Mouse (Mus musculus) gastrocnemius, postnatal 10 days (tissue): ENCODE results near the gene Eva1c. TPM values are rescaled to one million over a fixed set of nuclear protein-coding genes. Genes with fewer than 3 reads are reported as not detected.

Source experiments
- DNase-seq: peaks from one replicate; pipeline ENCODE4 v3.0.0; 2021; ENCODE audit warnings: mixed read lengths
- microRNA-seq, 2 experiments: library from miRNA; unstranded; fragments of <30 nt; microRNA quantifications; one replicate each; pipeline ENCODE4 v1.2.0; 2021
- total RNA-seq, 2 experiments: library from RNA; stranded (reverse); gene quantifications; 2 replicates each; pipeline ENCODE4 v1.2.3; 2021

Eva1c gene
- total RNA-seq, 2 experiments from 2014 or later = 0.56 to 0.59 TPM

GRCm38 (mm10) chr16:90921471-90922159 lies 95.1 kb downstream of the Eva1c start:
- DNase-seq = no peak

DNA sequence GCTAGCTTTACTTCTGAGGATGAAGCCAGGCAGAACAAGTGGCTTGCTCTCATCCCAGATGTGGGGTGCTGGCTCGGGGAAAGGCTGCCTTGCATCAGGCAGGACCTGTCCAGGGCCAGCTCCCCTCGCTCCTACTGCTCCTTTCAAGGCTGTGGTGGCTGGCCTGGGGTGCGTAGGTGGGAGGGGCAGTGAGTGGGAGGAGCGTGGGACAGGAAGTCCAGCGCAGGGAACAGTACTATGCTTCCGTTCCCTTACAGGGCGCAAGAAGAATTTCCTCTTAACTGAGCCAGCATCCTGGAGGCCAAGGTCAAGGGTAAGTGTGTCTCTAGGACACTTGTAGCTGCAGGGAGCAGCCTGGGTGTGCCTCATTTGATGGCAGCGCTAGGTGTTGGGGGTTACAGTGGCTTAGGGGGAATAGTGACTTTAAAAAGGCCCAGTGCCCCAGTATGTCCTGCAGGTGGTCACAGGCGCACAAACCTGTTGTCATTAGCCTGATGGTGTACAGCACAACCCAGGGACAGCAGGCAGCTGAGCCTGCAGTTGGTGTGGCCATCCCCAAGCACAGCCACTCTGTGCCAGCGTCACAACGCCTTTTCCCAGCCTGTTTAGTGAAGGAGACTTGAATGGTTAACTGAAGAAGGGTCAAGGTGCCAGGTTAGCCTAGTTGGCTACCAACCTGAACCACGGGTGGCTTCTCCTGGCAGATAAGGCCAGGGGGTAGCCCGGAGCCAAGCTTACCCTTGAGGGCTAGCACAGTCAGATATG lies 98.3 kb downstream of the Eva1c start:
- no peak for DNase-seq

GRCm38 (mm10) chr16:90925461-90925860 lies 98.9 kb downstream of the Eva1c start:
- DNase-seq = peak; percentile 70

GRCm38 (mm10) chr16:90927446-90927845 lies 100.9 kb downstream of the Eva1c start:
- no peak for DNase-seq

DNA sequence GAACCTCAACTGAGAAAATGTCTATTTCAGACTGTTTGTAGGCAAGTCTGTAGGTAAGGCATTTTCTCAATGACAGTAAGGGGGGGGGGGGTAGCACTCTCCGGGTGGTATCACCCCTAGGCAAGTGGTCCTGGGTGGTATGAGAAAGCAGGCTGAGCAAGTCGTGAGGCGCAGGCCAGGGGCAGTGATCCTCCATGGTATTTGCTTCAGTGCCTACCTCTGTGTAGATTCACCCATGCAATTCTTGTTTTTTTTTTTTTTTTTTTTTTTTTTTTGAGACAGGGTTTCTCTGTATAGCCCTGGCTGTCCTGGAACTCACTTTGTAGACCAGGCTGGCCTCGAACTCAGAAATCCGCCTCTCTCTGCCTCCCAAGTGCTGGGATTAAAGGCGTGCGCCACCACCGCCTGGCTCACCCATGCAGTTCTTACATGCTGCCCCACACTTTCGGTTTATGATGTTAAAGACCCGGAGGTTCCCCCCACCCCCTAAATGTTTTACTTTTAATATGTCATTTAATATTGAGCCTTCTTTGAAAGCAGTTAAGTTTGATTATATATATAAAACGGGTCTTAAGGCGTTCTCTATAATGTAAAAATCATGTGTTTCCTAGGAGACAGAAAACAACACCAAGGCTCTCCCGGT lies 107.1 kb downstream of the Eva1c start:
- DNase-seq = no peak

DNA sequence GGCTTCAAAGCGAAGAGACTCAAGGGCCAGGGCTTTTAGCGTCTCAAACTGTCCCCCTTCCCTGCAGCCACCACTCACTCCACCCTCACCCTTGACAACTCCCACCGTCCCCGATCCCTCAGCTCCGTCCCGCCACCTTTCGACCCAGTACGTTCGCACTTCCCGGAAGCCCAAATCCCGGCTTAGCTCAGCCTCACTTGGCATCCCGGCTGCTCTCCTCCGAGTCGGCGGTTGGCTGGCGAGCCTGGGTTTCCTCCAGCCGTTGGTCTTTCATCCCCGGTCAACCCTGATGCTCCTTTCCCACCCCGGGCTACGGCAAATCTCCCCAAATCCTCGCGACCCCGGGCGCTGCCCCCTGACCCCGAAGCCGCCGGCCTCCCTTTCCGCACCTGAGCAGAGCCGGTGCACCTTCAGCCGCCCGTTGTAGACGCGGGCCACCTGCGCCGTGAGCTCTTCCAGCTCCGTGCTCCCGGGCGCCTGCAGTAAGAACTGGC lies 107.7 kb downstream of the Eva1c start:
- peak; percentile 67 for DNase-seq

DNA sequence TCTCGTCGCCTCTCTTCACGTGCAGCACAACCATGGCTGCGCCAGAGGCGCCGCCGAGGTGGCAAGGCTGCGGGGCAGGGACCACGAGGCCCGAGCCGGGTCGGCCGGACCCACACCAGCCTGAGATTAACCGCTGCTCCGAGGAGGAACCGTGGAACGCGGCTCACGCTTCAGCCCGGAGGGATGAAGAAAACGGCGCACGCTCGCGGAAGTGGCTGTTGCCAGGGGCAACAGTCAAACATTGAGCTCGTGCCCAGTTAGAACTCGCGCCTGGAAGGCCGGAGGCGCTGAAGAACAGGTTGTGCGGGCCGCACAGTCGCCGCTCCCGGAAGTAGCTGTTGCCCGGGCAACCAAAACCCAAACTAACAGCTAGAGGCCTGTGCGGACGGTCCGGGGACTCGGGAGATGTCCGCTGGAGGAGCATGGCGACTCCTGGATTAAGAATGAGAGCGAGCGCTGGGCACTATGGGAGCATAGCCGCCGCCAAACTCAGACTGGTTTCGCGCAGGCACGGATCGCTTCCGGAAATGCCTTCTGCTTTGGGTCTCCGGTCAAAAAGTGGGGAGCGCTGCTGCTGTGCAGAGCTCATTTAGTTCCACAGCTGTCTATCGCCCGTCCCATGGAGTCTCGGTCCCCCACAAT lies 108.3 kb downstream of the Eva1c start, which contains the start of gene Cfap298:
Gene Cfap298, minus strand, starts transcription at position 428 of the 642 bp plus-strand sequence.
- peak; percentile 91 for DNase-seq

- DNase-seq = no peak
Measured at GRCm38 (mm10) chr16:90941246-90941645, 114.7 kb downstream of the Eva1c start.

GRCm38 (mm10) chr16:90946977-90947376 lies 120.5 kb downstream of the Eva1c start:
- no peak for DNase-seq

DNA sequence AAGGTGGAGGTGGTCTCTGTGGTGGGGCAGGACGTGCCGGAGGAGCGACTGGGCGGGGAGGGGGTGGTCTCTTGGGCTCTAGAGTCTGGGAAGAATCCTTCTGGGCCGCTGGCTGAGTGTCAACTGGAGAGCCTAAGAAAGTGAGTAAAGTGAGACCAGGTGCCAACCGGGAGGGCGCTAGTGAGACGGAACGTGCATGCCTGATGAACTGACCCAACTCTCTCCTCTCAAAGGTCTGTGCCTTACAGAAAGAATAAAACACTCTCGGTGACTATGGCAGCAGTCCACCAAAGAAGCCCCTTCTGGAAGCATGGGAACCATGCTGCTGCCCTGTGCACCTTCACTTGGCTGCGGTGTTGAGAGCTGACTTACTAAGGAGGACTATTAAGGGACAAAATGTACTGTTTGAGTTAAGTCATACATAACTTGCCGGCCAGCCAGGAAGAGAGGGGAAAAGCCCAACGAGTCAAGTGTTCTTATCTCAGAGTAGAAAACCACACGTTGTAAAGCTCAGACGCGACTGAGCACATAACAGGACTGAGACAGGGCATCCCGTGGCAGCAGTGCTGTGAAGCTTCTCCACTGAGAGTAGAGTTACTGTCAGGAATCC lies 123.9 kb downstream of the Eva1c start:
- DNase-seq = no peak

GRCm38 (mm10) chr16:90953147-90953546 lies 126.6 kb downstream of the Eva1c start:
- DNase-seq = no peak

- DNase-seq = no peak
Measured at GRCm38 (mm10) chr16:90953770-90954169, 127.3 kb downstream of the Eva1c start.

Small RNAs within 50 kb of the gene (microRNA-seq; reads per million reads assigned to microRNA genes)
- gene Gm22933 = 0 reads per million in 2 experiments

Other genes starting within 250 kb of the Eva1c start
- gene Mis18a, start 99.3 kb upstream of the Eva1c start, total RNA-seq = 1 to 10 TPM; 3.4 to 4.8 TPM
- 1 to 10 TPM in 1 of 2 experiments, under 1 TPM in 1; 0.97 to 2.8 TPM for gene Mrap, start 88.5 kb upstream of the Eva1c start, total RNA-seq
- 1 to 10 TPM; 5.0 to 5.7 TPM for gene Urb1, start 16.3 kb upstream of the Eva1c start, total RNA-seq
- gene Cfap298, start 108.4 kb downstream of the Eva1c start, total RNA-seq = 10 to 100 TPM; 23.8 to 27.0 TPM
- 10 to 100 TPM; 14.6 TPM for gene Synj1, start 184.6 kb downstream of the Eva1c start, total RNA-seq
- 10 to 100 TPM; 12.8 to 26.2 TPM for gene Paxbp1, start 217.8 kb downstream of the Eva1c start, total RNA-seq